Mouse (Mus musculus) adrenal gland, adult (tissue): ENCODE measurements around the gene Flvcr2.

Source experiments
- DNase-seq, 2 experiments: peaks; one replicate each; pipeline ENCODE4 v3.0.0; 2022 to 2023; ENCODE audit warnings: low spot score in 1 of 2; ENCODE audit not compliant: inconsistent age in 2 of 2

Flvcr2 gene

GRCm38 (mm10) chr12:85729022-85729944 lies 17.1 kb upstream of the Flvcr2 start:
- DNase-seq: peak; percentile 71 to 89

GRCm38 (mm10) chr12:85729945-85730290 lies 16.4 kb upstream of the Flvcr2 start:
- peak; percentile 86 to 92 for DNase-seq

- peak in 1 of 2 experiments; percentile 50 for DNase-seq
Measured at GRCm38 (mm10) chr12:85736203-85736602, 10.1 kb upstream of the Flvcr2 start.

GRCm38 (mm10) chr12:85736960-85737359 lies 9.4 kb upstream of the Flvcr2 start:
- peak in 1 of 2 experiments; percentile 51 for DNase-seq

- no peak for DNase-seq
Measured at GRCm38 (mm10) chr12:85746696-85747219, 419 bp downstream of the Flvcr2 start.

- DNase-seq: peak in 1 of 2 experiments; percentile 44
Measured at GRCm38 (mm10) chr12:85747343-85747742, 1.0 kb downstream of the Flvcr2 start.

- DNase-seq: no peak
Measured at GRCm38 (mm10) chr12:85749861-85750260, 3.5 kb downstream of the Flvcr2 start.

GRCm38 (mm10) chr12:85752116-85752515 lies 5.8 kb downstream of the Flvcr2 start:
- DNase-seq: no peak

- DNase-seq: no peak
Measured at GRCm38 (mm10) chr12:85753223-85753622, 6.9 kb downstream of the Flvcr2 start.

- DNase-seq: peak in 1 of 2 experiments; percentile 41
Measured at GRCm38 (mm10) chr12:85754611-85755265, 8.4 kb downstream of the Flvcr2 start.

GRCm38 (mm10) chr12:85756455-85756854 lies 10.1 kb downstream of the Flvcr2 start:
- no peak for DNase-seq

- DNase-seq: no peak
Measured at GRCm38 (mm10) chr12:85757074-85757473, 10.7 kb downstream of the Flvcr2 start.

- peak; percentile 41 to 75 for DNase-seq
Measured at GRCm38 (mm10) chr12:85758741-85759140, 12.4 kb downstream of the Flvcr2 start.

GRCm38 (mm10) chr12:85761471-85761870 lies 15.1 kb downstream of the Flvcr2 start:
- DNase-seq: peak in 1 of 2 experiments; percentile 37

GRCm38 (mm10) chr12:85764686-85765085 lies 18.3 kb downstream of the Flvcr2 start:
- DNase-seq: peak; percentile 38 to 75

- DNase-seq: no peak
Measured at GRCm38 (mm10) chr12:85766287-85766686, 19.9 kb downstream of the Flvcr2 start.

GRCm38 (mm10) chr12:85767750-85768149 lies 21.4 kb downstream of the Flvcr2 start:
- no peak for DNase-seq

- DNase-seq: no peak
Measured at GRCm38 (mm10) chr12:85771356-85771755, 25.0 kb downstream of the Flvcr2 start.

- DNase-seq: no peak
Measured at GRCm38 (mm10) chr12:85778962-85779361, 32.6 kb downstream of the Flvcr2 start.

- no peak for DNase-seq
Measured at GRCm38 (mm10) chr12:85779707-85780106, 33.4 kb downstream of the Flvcr2 start.

- DNase-seq: peak in 1 of 2 experiments; percentile 66
Measured at GRCm38 (mm10) chr12:85781606-85782005, 35.3 kb downstream of the Flvcr2 start.
